Mouse (Mus musculus): ENCODE measurements around the gene Bicd1.

Bicd1 gene

DNA sequence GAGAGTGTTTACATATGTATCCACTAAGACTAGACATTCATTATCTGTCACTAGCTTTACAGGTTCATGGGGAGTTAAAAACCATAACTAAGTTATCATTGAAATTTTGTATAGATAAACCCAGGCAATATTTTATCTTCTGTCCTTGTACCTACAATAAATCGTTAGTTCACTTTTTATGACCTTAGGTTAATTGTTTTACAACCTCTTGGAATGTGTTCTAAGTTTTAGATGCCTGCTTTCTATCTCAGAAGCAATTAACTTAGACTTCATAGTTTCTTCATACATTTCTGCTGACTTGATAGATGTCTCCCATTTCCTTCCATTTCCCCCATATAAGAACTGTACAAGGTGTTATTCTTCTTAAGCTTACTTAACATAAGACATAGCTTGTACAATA is 158.5 kb downstream of the Bicd1 start:
- DNase-seq (ENCODE audit: low spot score): no peak

- DNase-seq (ENCODE audit: low spot score): no peak
Measured at GRCm38 (mm10) chr6:149574288-149574687, 165.6 kb downstream of the Bicd1 start.

DNA sequence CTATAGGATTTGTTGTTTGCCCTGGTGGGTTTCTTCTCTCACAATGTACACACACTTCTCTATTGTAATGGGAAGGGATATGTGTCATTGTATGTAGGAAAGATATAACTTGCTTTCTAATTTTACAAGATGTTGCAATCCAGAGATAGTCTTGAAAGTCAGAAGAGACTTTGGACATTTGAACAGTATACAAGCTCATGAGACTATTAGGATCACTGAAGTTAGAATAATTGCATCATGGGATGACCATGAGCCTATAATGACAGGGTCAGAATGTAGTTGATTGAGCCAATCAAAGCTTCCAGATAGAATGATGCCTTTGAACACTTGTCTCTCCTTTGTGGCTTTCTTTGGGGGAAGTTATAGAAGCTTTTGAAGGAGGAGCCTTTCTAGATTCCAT is 171.4 kb downstream of the Bicd1 start:
- no peak for DNase-seq (ENCODE audit: low spot score)

DNA sequence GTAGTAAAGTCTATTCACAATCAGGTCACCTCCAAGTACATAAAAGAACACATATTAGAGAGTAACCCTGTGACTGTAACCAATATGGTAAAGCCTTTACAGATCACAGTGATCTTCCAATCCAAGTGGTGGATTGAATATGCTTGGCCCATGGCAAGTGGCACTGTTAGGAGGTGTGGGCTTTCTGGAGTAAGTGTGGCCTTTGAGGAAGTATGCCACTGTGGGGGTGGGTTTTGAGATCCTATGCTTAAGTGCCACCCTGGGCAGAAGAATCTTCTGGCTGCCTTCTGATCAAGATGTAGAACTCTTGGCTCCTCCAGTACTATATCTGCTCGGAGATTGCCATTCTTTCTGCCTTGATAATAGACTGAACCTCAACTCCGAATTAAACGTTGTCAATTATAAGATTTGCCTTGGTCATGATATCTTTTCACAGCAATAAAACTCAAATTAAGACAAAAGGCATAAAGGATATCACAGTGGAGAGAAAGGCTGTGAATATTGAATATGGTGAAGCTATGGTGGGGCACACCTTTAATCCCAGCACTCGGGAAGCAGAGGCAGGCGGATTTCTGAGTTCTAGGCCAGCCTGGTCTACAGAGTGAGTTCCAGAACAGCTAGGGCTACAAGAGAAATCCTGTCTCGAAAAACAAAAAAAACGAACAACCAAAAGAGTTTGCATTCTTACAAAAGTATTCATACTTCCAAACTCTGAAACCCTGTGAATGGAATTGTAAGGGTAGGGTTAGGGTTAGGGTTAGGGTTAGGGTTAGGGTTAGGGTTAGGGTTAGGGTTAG is 177.2 kb downstream of the Bicd1 start:
- DNase-seq (ENCODE audit: low spot score): no peak
